Mouse (Mus musculus): Measurements from ENCODE around the gene Lmtk2.

DNA sequence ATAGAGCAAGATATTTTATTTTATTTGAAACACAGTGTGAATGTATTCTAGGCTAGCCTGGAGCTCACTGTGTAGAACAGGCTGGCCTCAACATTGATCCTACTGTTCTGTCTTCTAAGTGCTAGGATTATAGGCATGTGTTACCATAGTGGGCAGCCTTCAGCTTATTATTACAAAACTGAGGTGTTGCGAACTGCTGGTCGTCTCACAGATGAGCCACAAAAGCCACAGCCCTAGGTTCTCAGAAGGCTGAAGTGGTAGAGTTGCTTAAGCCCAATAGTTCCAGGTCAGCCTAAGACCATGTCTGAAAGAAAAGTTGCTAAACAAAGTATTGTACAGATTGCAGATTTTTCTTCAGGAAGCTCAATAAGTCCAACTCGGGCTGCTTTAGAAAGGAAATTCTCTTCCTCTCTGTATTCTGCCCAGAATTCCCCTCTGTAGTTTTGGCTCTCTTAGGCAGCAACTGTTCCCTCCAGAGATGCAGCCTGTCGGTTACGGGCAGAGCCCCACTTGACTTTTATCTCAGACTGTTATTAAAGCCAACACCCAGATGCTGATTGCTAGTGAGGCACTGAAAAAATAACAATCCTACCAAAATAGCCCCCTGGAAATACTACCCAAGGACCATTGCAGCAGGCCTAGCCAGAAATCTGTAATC, 14.9 kb downstream of the Lmtk2 start:
- TF ChIP-seq CTCF (IDR thresholded peaks at IDR 0.05; ENCODE audit: extremely low read depth, insufficient read depth, low read length) = no peak
- no peak for TF ChIP-seq POLR2A (IDR thresholded peaks at IDR 0.05; ENCODE audit: extremely low read depth, insufficient read depth, low read length)

All from cortical plate, adult 2 months (tissue).